Mouse (Mus musculus) spleen, postnatal 36 days (tissue): ENCODE measurements around the gene Fbxl19.
"Not testable (repeated sequence)": the region's sequence is repeated elsewhere in the genome, so short reads cannot be mapped to it uniquely, and the experiment has no call there.

Experiments
- DNase-seq, 2 experiments: peaks; one replicate each; pipeline ENCODE4 v3.0.0; 2022; ENCODE audit warnings: low spot score in 2 of 2, mixed read lengths in 1 of 2

The Fbxl19 gene

DNA sequence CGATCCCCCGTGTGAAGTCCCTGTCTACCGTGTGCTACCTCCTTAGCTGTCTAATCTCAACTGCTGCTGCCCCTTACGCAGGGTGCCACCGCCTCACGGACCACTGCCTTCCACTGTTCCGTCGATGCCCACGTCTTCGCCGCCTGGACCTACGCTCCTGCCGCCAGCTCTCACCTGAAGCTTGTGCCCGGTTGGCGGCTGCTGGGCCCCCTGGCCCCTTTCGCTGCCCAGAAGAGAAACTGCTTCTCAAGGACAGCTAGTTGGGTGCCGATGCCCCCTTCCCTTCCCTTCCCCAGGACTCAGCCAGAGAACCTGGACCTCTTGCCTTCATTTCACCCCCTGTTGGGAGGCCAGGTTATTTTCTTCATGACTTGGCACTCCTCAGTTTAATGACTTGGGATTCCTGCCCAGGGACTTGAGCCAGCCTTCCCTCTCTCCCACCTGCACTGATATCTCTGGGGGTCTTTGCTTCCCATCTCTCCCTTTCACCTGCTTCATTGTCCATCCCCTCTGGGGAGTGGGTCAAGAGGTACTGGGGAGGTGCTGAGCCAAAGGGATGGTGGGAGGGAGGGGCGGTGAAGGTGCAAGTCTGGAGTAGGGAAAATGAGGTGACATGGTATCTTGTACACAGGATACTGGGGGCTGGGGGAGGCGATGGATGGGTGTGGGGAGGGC is 23.5 kb downstream of the Fbxl19 start:
- peak in 1 of 2 experiments; percentile 15 for DNase-seq

DNA sequence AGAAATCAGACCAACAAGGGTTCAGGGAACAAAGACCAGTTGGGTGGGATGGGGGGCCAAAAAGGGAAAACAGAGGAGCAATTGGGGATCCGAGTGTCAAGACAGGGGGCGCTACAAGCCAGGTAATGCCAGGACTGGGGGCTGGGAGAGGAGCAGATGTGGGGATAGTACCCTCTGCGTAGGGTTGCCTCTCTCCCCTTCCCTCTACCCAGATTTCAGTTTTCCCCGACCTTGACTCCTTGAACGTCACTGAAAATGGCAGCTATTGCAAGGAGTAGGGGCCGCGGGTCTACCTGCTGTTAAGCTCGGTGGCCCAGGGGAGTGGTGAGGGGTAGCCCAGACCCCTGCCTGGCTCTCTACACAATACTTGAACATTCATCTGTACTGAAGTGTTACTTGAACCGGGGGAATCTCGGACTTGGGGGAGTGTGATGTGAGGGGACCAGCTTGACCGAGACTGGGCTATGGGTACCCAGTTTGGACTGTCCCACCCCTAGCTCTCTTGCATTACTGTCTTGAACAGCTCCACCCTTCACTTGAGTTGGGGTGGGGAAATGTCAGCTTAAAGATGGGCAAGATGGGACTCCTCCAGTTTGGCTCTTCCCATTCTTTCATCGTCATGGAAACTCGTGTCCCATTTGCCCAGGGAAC is 24.1 kb downstream of the Fbxl19 start:
- DNase-seq = peak in 1 of 2 experiments; percentile 28

DNA sequence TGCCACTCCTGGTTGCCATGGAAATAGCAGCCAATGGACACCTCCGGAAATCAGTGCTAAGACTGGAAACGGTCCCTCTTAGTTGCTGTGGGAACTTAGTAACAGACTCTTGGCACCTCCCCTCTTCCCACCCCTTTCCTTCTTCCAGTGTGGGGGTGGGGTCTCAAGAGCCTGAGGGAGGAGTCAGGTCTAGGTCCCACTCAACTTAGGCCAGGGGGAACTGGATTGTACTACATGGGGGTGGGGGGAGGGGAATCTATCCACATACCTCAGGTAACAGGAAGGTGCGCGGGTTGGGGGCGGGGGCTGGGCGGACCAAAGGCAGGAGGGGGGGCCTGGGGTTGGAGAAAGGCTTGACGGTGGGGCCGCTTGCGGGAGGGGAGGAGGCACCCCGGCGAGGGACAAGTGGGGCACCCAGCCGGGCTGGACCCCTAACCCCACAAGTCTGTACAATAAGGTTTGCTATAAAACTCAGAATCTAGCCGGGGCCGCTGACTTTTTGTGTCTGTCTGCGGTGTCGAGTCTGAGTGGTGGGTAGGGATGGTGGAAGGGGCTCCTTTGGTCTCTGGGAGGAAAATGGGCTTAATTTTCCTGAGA is 24.8 kb downstream of the Fbxl19 start:
- DNase-seq = peak; percentile 64 to 76

DNA sequence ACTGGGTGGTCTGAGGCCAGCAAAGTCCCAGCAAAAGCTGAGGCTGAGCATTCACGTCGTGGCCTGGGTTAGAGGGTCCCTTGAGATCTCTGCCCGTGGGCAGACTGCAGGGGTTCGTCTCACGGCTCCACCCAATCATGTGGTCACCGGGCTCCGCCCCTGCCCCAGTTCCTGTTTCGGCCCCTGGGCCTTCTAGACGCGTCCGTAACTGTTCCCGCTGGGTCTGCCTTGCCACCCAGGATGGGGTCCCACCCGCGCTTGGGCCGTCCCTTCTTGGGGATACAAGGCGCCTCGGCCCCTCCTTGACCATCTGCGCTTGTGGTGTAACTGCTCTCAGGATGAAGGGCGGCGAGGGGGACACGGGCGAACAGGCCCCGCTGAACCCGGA is 25.3 kb downstream of the Fbxl19 start, which contains the start of gene Orai3:
Gene Orai3, plus strand, starts transcription at position 165 of the 388 bp plus-strand sequence.
- peak; percentile 90 to 91 for DNase-seq

DNA sequence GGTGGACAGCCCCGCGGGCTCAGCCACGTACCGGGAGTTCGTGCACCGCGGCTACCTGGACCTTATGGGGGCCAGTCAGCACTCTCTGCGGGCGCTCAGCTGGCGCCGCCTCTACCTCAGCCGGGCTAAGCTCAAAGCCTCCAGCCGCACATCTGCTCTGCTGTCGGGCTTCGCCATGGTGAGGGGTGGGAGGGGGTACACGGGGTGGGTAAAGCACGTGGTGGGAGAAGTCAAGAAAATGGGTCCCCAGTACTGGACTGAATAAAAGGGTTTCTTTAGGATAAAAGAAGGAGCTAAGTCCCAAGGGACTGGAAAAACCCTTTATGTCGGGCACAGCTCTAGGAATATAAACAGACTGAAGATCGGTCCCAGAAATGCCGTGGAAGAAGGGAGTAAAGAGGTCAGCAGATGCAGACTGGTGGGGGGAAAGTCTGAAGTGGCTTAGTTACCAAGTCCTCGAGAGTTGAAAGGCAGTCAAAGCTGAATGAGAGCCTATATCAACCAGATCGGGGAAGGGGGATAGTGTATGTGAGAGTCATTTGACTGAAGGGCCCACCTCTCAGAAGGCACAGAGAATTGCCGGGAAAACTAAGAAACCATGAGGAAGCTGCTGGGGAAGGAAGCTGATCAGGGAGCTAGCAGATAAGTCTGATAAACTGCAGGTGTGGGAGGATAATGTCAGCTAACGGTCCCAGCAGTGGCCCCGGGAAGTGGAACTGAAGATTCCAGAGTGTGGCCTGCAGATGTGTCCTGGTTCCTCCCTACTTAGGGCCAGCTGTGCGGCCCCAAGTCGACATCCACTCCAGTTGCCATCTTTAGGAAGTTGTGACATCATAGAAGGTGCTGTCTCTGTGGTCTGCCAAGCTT is 25.9 kb downstream of the Fbxl19 start:
- no peak for DNase-seq

DNA sequence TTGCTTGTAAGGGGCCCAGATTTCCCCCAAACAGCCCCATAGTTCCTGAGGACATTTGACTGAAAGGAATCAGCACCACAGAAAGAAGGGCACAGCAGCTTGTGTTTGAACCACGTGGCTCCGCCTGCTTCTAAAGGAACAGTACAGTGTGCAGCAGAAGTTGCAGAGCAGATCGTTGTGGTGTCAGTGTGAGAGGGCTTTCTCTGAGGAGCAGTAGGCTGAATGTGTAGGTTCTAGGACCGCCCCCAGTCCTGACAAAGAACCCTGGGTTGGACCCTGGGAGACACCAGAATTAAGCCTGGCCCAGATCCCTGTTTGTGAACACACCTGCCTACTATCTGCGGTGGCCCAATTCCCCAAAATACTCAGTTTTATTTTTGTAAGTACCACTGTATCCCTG is 26.9 kb downstream of the Fbxl19 start:
- no peak for DNase-seq

DNA sequence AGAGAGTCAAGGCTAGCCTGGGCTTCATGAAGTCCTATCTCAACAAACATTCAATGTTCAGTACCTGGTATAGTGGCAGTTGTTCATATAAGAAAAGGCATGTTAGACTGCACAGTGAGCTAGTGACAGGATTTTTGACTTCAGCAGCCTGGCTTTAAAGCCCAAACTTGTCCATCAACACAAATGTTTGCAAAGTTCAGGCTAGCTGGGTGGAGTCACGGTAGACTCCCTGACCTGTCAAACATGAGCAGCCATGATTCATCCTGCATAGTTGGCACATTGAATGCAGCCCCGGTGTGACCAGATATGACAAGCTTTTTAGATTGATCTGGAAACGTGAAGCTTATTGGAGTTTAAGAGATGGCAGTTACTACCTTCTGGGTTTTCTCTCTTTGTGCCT is 27.7 kb downstream of the Fbxl19 start:
- DNase-seq = no peak

DNA sequence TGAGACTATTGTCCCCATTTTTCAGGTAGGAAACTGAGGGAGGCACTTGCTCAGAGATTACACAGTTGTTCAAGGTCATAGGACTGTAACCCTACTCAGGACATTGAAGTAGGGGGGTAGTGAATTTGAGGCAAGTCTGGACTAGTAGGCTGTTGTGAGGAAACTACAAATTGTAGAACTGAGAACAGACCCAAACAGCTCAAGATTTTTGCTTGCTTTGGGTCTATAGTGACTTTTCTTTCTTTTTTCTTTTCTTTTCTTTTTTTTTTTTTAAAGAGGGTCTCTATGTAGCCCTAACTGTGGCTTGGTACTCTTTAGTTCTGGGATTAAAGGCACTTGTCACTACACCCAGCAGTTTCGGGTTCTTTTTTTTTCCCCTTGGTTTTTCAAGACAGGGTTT is 28.2 kb downstream of the Fbxl19 start:
- no peak for DNase-seq

DNA sequence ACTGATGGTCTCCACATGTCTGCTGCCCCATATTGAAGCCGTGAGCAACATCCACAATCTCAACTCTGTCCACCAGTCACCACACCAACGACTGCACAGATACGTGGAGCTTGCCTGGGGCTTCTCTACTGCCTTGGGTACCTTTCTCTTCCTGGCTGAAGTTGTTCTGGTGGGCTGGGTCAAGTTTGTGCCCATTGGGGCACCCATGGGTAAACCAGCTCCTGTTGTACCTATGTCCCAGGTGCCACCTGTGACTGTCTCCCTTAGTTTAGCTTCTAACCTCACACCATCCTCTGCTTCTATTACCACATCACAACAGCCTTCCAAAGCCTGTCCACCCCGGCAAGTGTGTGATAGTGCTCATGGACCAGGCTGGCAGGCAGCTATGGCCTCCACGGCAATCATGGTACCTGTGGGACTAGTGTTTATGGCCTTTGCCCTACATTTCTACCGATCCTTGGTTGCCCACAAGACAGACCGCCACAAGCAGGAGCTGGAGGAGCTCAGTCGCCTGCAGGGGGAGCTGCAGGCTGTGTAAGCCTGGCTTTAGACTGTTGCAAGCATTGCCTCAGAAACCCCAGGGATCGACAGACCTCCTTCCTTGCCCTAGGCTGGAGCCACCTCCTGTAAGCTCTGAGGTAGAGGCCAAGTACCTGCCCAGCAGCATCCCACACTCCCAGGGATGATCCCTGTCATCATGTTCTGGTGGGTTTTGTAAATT is 29.5 kb downstream of the Fbxl19 start:
- DNase-seq = peak; percentile 67 to 77

DNA sequence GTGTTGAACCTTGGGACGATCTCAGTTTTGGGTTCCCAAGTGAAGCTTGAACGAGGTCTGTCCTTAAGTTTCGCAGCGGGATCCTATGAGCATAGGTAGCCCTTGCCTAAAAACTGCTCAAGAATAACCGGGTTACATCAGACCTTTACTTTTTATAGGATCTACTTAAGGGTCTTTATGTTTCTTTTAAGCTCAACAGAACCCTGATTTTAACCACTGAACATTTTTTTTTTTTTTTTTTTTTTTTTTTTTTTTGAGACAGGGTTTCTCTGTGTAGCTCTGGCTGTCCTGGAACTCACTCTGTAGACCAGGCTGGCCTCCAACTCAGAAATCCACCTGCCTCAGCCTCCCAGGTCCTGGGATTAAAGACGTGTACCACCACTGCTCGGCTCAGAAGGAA is 31.5 kb downstream of the Fbxl19 start:
- not testable (repeated sequence) for DNase-seq

DNA sequence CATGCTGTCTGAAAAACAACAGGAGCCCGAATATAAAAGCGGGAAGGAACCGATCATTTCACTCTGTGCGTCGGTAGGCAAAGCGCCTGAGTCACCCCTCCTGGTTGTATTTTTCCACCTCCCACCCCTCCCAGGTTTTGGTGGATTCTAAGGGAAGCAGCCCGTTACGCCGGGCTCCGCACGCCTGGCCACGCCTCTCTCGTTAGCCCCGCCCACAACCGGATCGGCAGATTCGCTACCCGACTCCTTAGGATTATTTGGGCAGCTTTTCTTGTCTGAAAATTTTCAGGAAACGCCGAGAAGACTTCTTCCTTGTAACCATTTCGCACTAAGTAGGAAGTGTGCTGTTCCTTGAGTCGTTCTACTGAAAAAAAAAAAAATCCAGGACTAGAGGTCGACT is 32.1 kb downstream of the Fbxl19 start, which contains the start of gene Setd1a:
Gene Setd1a, plus strand, starts transcription at position 245 of the 400 bp plus-strand sequence.
- peak; percentile 67 to 79 for DNase-seq

DNA sequence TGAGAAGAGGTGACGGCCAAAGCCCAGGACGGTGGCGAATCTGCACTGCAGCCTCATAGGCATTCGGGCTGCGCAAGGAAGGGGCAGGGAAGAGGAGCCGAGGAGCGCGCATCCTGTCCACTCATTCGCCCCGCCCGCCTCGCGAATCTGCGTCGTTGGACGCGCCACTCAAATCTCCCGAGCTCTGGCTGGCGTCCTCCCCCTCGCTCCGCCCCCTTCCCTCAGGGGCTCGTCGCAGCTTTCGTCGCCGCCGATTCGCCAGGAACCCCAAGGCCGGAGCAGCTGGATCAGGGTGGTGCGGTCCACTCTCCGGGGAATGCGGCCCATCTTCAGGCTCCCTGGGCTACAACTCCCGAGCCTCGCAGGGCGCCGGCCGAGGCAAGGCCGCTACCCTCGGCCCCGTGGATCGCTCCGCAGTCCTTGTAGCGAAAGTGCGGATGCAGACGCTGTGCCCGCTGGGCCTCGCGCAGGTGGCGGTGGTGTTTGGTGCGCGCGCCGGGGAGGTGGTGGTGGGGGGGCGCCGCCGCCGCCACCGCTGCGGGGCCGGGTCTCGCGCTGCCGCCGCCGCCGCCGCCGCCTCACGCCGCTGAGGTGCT is 32.6 kb downstream of the Fbxl19 start:
- DNase-seq = peak; percentile 96 to 97

DNA sequence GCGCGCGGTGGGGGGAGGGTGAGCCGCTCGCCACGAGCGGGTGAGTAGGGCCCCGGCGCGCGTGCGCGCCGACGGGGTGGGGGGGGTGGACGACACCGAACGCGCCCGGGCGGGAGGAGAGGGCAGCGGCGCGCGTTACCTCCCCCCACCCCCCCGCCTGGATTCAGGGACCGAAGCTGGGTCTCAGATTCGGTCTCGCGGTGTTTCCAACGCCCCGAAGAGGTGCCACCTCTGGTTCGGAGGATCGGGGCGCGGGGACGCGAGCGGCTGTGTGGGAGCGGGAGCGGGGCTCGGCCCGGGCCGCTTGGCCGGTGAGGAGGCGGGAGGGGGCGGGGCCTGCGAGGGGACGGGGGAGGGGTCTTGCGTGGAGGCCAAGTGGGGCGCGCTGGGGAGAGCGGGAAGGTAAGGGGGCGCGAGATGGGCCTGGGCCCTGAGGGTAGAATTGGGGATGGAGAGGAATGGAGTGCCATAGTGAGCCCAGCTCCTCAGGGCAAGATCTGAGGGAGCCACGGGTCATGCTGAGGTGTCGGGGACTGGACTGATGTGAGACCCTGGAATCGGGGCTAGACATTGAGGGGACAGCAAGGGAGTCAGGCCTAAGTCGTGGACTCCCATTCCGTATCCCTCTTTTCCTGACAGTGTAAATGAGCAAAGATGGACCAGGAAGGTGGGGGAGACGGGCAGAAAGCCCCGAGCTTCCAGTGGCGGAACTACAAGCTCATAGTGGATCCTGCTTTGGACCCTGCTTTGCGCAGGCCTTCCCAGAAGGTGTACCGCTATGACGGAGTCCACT is 33.3 kb downstream of the Fbxl19 start:
- DNase-seq = peak; percentile 38 to 48

DNA sequence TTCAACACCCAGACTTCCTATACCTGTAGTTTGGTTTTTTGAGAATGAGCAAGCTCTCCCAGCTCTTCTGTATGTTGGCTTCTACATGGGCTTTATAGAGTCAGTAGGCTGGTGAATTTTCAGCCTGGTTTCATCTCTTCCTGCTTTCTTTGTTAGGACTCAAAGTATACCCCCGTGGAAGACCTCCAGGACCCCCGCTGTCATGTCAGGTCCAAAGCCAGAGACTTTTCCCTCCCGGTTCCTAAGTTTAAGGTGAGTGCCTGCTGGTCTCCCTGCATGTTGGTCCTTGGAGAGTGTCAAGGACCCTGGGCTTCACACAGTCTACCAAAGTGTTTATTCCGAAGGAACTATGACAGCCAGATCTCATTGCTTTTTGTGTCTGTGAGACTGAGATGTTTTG is 34.0 kb downstream of the Fbxl19 start:
- DNase-seq = no peak

DNA sequence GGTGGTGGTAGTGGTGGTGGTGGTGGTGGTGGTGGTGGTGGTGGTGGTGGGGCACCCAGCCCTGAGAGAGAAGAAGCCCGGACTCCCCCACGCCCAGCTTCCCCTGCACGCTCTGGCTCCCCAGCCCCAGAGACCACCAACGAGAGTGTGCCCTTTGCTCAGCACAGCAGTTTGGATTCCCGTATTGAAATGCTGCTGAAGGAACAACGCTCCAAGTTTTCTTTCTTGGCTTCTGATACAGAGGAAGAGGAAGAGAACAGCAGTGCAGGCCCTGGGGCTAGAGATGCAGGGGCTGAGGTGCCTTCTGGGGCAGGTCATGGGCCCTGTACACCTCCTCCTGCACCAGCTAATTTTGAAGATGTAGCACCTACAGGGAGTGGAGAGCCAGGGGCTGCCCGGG is 41.0 kb downstream of the Fbxl19 start, which contains the start of gene Gm49388:
Gene Gm49388, plus strand, starts transcription at position 301 of the 400 bp plus-strand sequence.
- DNase-seq = no peak

DNA sequence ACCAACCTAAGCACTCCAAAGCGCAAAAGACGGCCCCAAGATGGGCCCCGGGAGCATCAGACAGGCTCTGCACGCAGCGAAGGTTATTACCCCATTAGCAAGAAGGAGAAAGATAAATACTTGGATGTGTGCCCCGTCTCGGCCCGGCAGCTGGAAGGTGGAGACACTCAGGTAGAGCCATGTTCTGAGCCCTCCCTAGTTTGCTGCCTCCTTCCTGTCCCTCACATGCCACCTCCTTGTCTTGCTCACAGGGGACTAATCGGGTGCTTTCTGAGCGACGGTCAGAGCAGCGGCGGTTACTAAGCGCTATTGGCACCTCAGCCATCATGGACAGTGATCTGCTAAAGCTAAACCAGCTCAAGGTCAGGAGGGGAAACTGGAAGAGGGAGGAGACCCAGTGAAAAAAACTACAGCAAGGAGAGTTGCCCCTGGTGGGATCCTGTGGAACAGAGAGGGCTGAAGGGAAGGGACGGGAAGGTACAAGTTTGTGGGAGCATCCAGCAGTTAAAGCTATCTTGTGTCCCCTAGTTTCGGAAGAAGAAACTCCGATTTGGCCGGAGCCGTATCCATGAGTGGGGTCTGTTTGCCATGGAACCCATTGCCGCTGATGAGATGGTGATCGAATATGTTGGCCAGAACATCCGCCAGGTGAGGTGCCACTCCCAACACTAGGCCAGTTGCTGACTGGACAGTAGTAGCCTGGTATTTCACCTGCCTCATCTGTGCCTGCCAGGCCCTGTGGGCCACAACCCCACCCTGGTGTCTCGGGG is 52.9 kb downstream of the Fbxl19 start:
- DNase-seq = no peak

DNA sequence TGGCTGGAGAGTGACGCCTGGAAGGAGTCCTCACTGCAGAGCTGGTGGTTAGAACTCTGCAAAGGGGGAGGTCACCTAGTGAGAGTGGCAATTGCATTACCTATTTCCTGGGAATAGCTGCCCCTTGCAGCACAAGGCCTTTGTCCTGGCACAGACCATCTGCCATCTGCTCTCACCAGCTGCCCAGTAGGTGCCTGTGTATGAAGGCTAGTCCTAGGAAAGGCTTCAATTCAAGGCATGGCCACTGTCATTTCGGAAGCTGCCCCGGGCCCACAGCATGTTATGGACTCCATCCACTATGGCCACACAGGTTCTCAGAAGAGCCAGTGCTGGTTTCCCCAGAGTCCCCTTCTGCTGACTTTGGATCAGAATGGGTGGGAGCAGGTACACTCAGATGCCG is 54.2 kb downstream of the Fbxl19 start:
- no peak for DNase-seq

DNA sequence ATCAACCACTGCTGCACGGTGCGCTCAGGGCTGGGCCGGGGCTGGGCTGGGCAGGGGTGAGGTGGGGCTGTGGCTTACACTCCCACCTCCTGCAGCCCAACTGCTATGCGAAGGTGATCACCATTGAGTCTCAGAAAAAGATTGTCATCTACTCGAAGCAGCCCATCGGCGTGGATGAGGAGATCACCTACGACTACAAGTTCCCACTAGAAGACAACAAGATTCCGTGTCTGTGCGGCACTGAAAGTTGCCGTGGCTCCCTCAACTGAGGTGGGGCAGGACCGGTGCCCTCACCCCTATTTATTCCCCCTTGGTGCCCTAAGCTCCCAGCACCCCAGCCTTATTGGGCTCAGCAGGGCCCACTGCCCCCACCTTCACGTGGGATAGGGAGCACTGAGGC is 54.9 kb downstream of the Fbxl19 start:
- DNase-seq = no peak

DNA sequence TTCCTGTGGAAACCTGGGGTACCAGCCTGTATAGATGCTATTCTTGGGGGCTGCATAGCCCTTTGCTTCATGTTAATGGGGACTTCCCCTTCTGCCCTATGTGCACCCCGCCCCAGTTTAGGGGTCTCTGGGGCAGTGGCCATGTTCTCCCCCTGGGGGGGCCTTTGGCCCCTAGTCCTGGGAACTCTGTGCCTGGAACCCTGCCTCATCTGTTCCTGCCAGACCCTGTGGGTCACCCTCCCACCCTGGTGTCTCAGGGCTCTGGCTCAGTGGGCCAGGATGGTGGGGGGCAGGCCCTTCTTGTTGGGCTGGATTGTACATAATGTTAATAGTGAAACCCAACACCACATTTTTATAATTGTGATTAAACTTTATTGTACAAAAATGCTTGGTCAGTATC is 55.4 kb downstream of the Fbxl19 start:
- DNase-seq = no peak
